Mouse (Mus musculus): ENCODE data around the gene Cox5a.

DNA sequence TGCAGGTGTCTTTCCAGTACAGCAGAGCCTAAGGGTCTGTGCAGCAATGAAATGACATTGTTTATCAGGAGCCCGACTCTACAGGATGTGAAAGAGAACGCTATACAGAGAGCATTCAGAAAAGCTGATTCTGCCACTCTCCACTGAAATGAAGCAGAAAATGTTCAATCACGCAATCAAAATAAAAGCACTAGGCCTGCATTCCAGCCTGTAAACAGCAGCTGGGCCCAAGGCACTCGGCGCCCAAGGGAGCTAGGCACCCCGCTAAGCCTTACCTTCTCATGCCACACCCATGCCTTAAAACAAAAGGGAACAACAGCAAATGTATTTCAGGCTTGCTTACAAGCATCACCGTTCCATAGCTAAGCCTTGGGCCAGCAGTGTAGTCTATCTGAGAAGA is 22.5 kb upstream of the Cox5a start:
- no peak for TF ChIP-seq CTCF (IDR thresholded peaks at IDR 0.05; ENCODE audit: low read depth)
- TF ChIP-seq EP300 (IDR thresholded peaks at IDR 0.05; ENCODE audit: low read depth) = no peak
